Mouse (Mus musculus) layer of hippocampus, adult 8-10 months (tissue): ENCODE results near the gene Cenpj. TPM values are rescaled to one million over a fixed set of nuclear protein-coding genes. Genes with fewer than 3 reads are reported as not detected.

ENCODE experiments used
- DNase-seq, 2 experiments: peaks; one replicate each; pipeline ENCODE4 v3.0.0; 2022; ENCODE audit warnings: low spot score in 2 of 2
- total RNA-seq, 4 experiments: library from RNA; stranded (reverse); gene quantifications; 2 replicates each; pipeline ENCODE4 v1.2.4; 2022

Gene Cenpj
- 1 to 10 TPM; 1.8 to 5.4 (median 3.3) TPM for total RNA-seq

- DNase-seq: peak; percentile 29 to 39
Observed at GRCm38 (mm10) chr14:56575416-56575815, at the start of gene Cenpj, which contains the start of gene Parp4. Cenpj (minus strand) TSS chr14:56575425. Parp4 (plus strand) TSS chr14:56575619.

GRCm38 (mm10) chr14:56620425-56620824 lies 45.2 kb upstream of the Cenpj start:
- DNase-seq: no peak

GRCm38 (mm10) chr14:56617470-56617869 lies 42.2 kb upstream of the Cenpj start:
- no peak for DNase-seq

- DNase-seq: no peak
Observed at GRCm38 (mm10) chr14:56613212-56613611, 38.0 kb upstream of the Cenpj start.

- DNase-seq: no peak
Observed at GRCm38 (mm10) chr14:56605136-56605535, 29.9 kb upstream of the Cenpj start.

- no peak for DNase-seq
Observed at GRCm38 (mm10) chr14:56604438-56604837, 29.2 kb upstream of the Cenpj start.

GRCm38 (mm10) chr14:56602069-56602468 lies 26.8 kb upstream of the Cenpj start:
- DNase-seq: peak in 1 of 2 experiments; percentile 14

- peak in 1 of 2 experiments; percentile 10 for DNase-seq
Observed at GRCm38 (mm10) chr14:56598759-56599158, 23.5 kb upstream of the Cenpj start.

- DNase-seq: no peak
Observed at GRCm38 (mm10) chr14:56594811-56595210, 19.6 kb upstream of the Cenpj start.

- no peak for DNase-seq
Observed at GRCm38 (mm10) chr14:56592191-56592590, 17.0 kb upstream of the Cenpj start.

- DNase-seq: no peak
Observed at GRCm38 (mm10) chr14:56582294-56582693, 7.1 kb upstream of the Cenpj start.

- no peak for DNase-seq
Observed at GRCm38 (mm10) chr14:56581117-56581516, 5.9 kb upstream of the Cenpj start.

- no peak for DNase-seq
Observed at GRCm38 (mm10) chr14:56579011-56579410, 3.8 kb upstream of the Cenpj start.

GRCm38 (mm10) chr14:56575969-56576901 lies 1.0 kb upstream of the Cenpj start:
- DNase-seq: no peak

GRCm38 (mm10) chr14:56572546-56572945 lies 2.7 kb downstream of the Cenpj start:
- DNase-seq: no peak

- peak; percentile 94 to 95 for DNase-seq
Observed at GRCm38 (mm10) chr14:56571310-56572093, 3.7 kb downstream of the Cenpj start.

- no peak for DNase-seq
Observed at GRCm38 (mm10) chr14:56569041-56569440, 6.2 kb downstream of the Cenpj start.

- DNase-seq: no peak
Observed at GRCm38 (mm10) chr14:56567476-56567875, 7.7 kb downstream of the Cenpj start.

GRCm38 (mm10) chr14:56559134-56559533 lies 16.1 kb downstream of the Cenpj start:
- DNase-seq: no peak

GRCm38 (mm10) chr14:56554716-56555115 lies 20.5 kb downstream of the Cenpj start:
- DNase-seq: no peak

GRCm38 (mm10) chr14:56553331-56553730 lies 21.9 kb downstream of the Cenpj start:
- DNase-seq: no peak

GRCm38 (mm10) chr14:56552924-56553323 lies 22.3 kb downstream of the Cenpj start:
- DNase-seq: no peak
